Mouse (Mus musculus): ENCODE data around the gene Nrcam. TPM values are rescaled to one million over a fixed set of nuclear protein-coding genes. Genes with fewer than 3 reads are reported as not detected.

Nrcam gene
- total and polyA plus RNA-seq, 3 experiments = 0.05 to 0.33 (median 0.13) TPM

DNA sequence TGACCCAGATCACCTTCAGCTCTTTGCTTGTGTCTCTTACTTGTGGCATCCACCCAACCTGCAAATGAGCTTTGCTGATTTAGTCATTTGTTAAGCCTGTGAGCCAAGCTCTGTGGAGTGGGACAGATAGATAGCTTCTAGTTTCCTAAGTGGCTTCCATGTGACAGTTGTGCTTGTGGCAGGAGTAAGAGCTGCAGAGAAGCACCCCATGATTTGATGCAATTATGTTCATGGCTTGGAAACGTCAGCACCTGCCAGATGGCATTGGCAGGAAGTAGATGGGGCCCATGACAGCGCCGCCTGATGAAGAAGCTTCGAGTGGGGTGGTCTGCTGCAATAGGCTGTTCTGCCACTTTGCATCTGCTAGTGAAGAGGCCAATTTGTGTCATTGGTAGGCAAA is 186.4 kb downstream of the Nrcam start:
- TF ChIP-seq CHD1 (IDR thresholded peaks at IDR 0.05; ENCODE audit: low read depth, low read length) (no peak), KAT2A (IDR thresholded peaks at IDR 0.05; ENCODE audit: insufficient replicate concordance, low read length) (no peak), ZMIZ1 (IDR thresholded peaks at IDR 0.05; ENCODE audit: low read depth, low read length) (no peak), ELF1 (IDR thresholded peaks at IDR 0.05; ENCODE audit: low read depth, low read length) (no peak), NRF1 (IDR thresholded peaks at IDR 0.05; ENCODE audit: low read depth, low read length) (no peak), SIN3A (IDR thresholded peaks at IDR 0.05; ENCODE audit: low read length) (no peak), RAD21 (IDR thresholded peaks at IDR 0.05; ENCODE audit: low read depth, low read length) (no peak), ETS1 (conservative IDR thresholded peaks at IDR 0.05; ENCODE audit: low read depth, low read length) (no peak), TBP (conservative IDR thresholded peaks at IDR 0.05; ENCODE audit: low read depth, low read length) (no peak), UBTF (IDR thresholded peaks at IDR 0.05; ENCODE audit: low read depth, low read length) (no peak), MEF2A (IDR thresholded peaks at IDR 0.05; ENCODE audit: borderline replicate concordance, low read depth, low read length) (no peak), SMC3 (IDR thresholded peaks at IDR 0.05; ENCODE audit: low read depth, low read length) (no peak), NELFE (IDR thresholded peaks at IDR 0.05; ENCODE audit: low read depth, low read length) (no peak), CHD2 (IDR thresholded peaks at IDR 0.05; ENCODE audit: low read length) (no peak)
- no peaks in the 10 kb centered on the region for H3K36me3 ChIP-seq (replicated peaks in 1 of 2; ENCODE audit: control insufficient read depth in 1 of 2, insufficient read depth in 1 of 2, low read length in 1 of 2)
- H3K4me2 ChIP-seq (ENCODE audit: insufficient read depth, low read depth, poor library complexity, severe bottlenecking) = no peak overlapping the region
- dilution Hi-C loops (cut with MboI; ENCODE audit: extremely low pct_ligation_motif_present, extremely low pct_unique_long_range_greater_than_20kb, low sequenced_read_pairs) (no loop called here), in situ Hi-C loops (cut with MboI; ENCODE audit: low pct_ligation_motif_present, low pct_unique_long_range_greater_than_20kb, low sequenced_read_pairs) (loop anchor here (10.0 kb wide), 1 partner anchor 60 kb away; no protein-coding TSS in a partner anchor)
- H3K4me1 ChIP-seq (ENCODE audit: control insufficient read depth in 1 of 2, insufficient read depth in 2 of 2) = no peaks in the 10 kb centered on the region
- no peaks in the 10 kb centered on the region for H3K9me3 ChIP-seq (replicated peaks; ENCODE audit: low read length)
- no peak for DNase-seq (ENCODE audit: extremely low read depth)
- H3K27me3 ChIP-seq (replicated peaks) = no peaks in the 10 kb centered on the region
- no peaks in the 10 kb centered on the region for H3K79me2 ChIP-seq (replicated peaks; ENCODE audit: control insufficient read depth, extremely low read depth, insufficient read depth, poor library complexity, severe bottlenecking)
- no peak overlapping the region for H3K4me3 ChIP-seq (replicated peaks in 1 of 3; ENCODE audit: low read depth in 2 of 3, low read length in 2 of 3, poor library complexity in 1 of 3)
- H3K9ac ChIP-seq (ENCODE audit: insufficient read depth, low read depth) = no peak overlapping the region
- H3K27ac ChIP-seq (ENCODE audit: insufficient read depth, low read depth) = no peak overlapping the region

DNA sequence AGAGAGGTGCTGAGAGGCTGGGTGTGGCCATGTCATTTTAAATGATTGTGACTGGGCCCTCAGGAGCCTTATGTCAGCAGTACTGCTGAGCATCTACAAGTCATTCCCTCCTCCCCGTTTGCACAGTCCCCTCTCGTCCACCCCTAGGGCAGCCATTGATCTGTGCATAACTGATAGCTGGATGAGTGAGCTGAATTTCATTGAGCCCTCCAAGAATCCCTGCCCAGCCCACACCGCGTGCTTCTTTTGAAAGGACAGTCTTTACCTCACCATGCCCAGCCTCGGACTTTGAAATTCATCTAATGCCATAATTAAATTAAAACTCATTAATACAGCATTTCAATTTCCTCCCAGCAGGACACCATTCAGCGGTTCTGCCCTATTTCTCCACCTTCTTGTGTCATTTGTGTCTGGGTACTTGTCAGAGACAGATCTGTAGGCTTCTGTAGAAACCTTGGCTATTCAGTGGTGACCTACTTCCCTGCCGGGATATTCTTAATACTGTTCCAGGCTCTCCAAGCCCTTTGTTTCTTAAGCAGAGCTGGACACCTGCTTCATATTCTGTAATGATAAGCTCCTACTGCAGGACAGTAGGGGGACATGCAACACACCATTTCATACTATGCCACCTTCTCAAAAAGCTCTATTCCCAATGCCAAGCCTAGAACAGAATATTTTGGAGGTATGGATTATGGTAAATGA is 190.9 kb downstream of the Nrcam start:
- no peaks in the 10 kb centered on the region for H3K27me3 ChIP-seq (replicated peaks)
- DNase-seq (ENCODE audit: extremely low read depth) = no peak
- in situ Hi-C loops (cut with MboI; ENCODE audit: low pct_ligation_motif_present, low pct_unique_long_range_greater_than_20kb, low sequenced_read_pairs) (loop anchor here (10.0 kb wide), 1 partner anchor 65 kb away; no protein-coding TSS in a partner anchor), dilution Hi-C loops (cut with MboI; ENCODE audit: extremely low pct_ligation_motif_present, extremely low pct_unique_long_range_greater_than_20kb, low sequenced_read_pairs) (no loop called here)
- no peaks in the 10 kb centered on the region for H3K79me2 ChIP-seq (replicated peaks; ENCODE audit: control insufficient read depth, extremely low read depth, insufficient read depth, poor library complexity, severe bottlenecking)
- H3K27ac ChIP-seq (ENCODE audit: insufficient read depth, low read depth) = no peak overlapping the region
- no peak overlapping the region for H3K4me2 ChIP-seq (ENCODE audit: insufficient read depth, low read depth, poor library complexity, severe bottlenecking)
- H3K9ac ChIP-seq (ENCODE audit: insufficient read depth, low read depth) = no peak overlapping the region
- H3K4me1 ChIP-seq (ENCODE audit: control insufficient read depth in 1 of 2, insufficient read depth in 2 of 2) = no peaks in the 10 kb centered on the region
- no peak for TF ChIP-seq MXI1 (IDR thresholded peaks at IDR 0.05; ENCODE audit: low read depth, low read length)
- TF ChIP-seq IRF4 (IDR thresholded peaks at IDR 0.05; ENCODE audit: low read depth, low read length) = no peak
- TF ChIP-seq GABPA (IDR thresholded peaks at IDR 0.05; ENCODE audit: insufficient replicate concordance, low read depth, low read length) = no peak
- TF ChIP-seq ZNF384 (IDR thresholded peaks at IDR 0.05; ENCODE audit: low read depth, low read length) = no peak
- TF ChIP-seq TBP (conservative IDR thresholded peaks at IDR 0.05; ENCODE audit: low read depth, low read length) = no peak
- TF ChIP-seq POLR2AphosphoS2 (IDR thresholded peaks at IDR 0.05; ENCODE audit: low read depth, low read length) = no peak
- no peak for TF ChIP-seq MEF2A (IDR thresholded peaks at IDR 0.05; ENCODE audit: borderline replicate concordance, low read depth, low read length)
- TF ChIP-seq HCFC1 (IDR thresholded peaks at IDR 0.05; ENCODE audit: low read depth, low read length) = no peak
- TF ChIP-seq ZKSCAN1 (IDR thresholded peaks at IDR 0.05; ENCODE audit: borderline replicate concordance, low read depth, low read length) = no peak
- no peak for TF ChIP-seq SMC3 (IDR thresholded peaks at IDR 0.05; ENCODE audit: low read depth, low read length)
- TF ChIP-seq ETS1 (conservative IDR thresholded peaks at IDR 0.05; ENCODE audit: low read depth, low read length) = no peak
- TF ChIP-seq EP300 (IDR thresholded peaks at IDR 0.05; ENCODE audit: low read length) = no peak
- TF ChIP-seq ELF1 (IDR thresholded peaks at IDR 0.05; ENCODE audit: low read depth, low read length) = no peak
- no peak for TF ChIP-seq BHLHE40 (IDR thresholded peaks at IDR 0.05; ENCODE audit: low read depth, low read length)
- no peak for TF ChIP-seq MYC (IDR thresholded peaks at IDR 0.05; ENCODE audit: low read depth, low read length)
- no peak for TF ChIP-seq CTCF (conservative IDR thresholded peaks at IDR 0.05 in 1 of 2, IDR thresholded peaks at IDR 0.05 in 1 of 2; ENCODE audit: low read depth in 2 of 2, low read length in 2 of 2)
- no peaks in the 10 kb centered on the region for H3K36me3 ChIP-seq (replicated peaks in 1 of 2; ENCODE audit: control insufficient read depth in 1 of 2, insufficient read depth in 1 of 2, low read length in 1 of 2)
- no peak overlapping the region for H3K4me3 ChIP-seq (replicated peaks in 1 of 3; ENCODE audit: low read depth in 2 of 3, low read length in 2 of 3, poor library complexity in 1 of 3)
- no peaks in the 10 kb centered on the region for H3K9me3 ChIP-seq (replicated peaks; ENCODE audit: low read length)
